Mouse (Mus musculus): ENCODE data around the gene Smoc1.

Smoc1 gene

GRCm38 (mm10) chr12:81026277-81026994 lies at the start of gene Smoc1:
Gene Smoc1 (plus strand): TSS chr12:81026808.
- DNase-seq (ENCODE audit: low spot score in 2 of 2): peak; percentile 36 to 40

- peak; percentile 23 to 39 for DNase-seq (ENCODE audit: low spot score in 2 of 2)
These were observed 44.3 kb upstream of the Smoc1 start for GRCm38 (mm10) chr12:80982326-80982725.

- no peak for DNase-seq (ENCODE audit: low spot score in 2 of 2)
These were observed 42.9 kb upstream of the Smoc1 start for GRCm38 (mm10) chr12:80983695-80984094.

GRCm38 (mm10) chr12:80986628-80987027 lies 40.0 kb upstream of the Smoc1 start:
- no peak for DNase-seq (ENCODE audit: low spot score in 2 of 2)

GRCm38 (mm10) chr12:80988286-80988685 lies 38.3 kb upstream of the Smoc1 start:
- no peak for DNase-seq (ENCODE audit: low spot score in 2 of 2)

- no peak for DNase-seq (ENCODE audit: low spot score in 2 of 2)
These were observed 35.6 kb upstream of the Smoc1 start for GRCm38 (mm10) chr12:80990901-80991445.

- DNase-seq (ENCODE audit: low spot score in 2 of 2): no peak
These were observed 34.8 kb upstream of the Smoc1 start for GRCm38 (mm10) chr12:80991806-80992205.

GRCm38 (mm10) chr12:80992540-80993122 lies 34.0 kb upstream of the Smoc1 start:
- DNase-seq (ENCODE audit: low spot score in 2 of 2): no peak

GRCm38 (mm10) chr12:80993773-80994172 lies 32.8 kb upstream of the Smoc1 start:
- no peak for DNase-seq (ENCODE audit: low spot score in 2 of 2)

GRCm38 (mm10) chr12:80995326-80995725 lies 31.3 kb upstream of the Smoc1 start:
- DNase-seq (ENCODE audit: low spot score in 2 of 2): no peak

- DNase-seq (ENCODE audit: low spot score in 2 of 2): no peak
These were observed 29.0 kb upstream of the Smoc1 start for GRCm38 (mm10) chr12:80997652-80998051.

GRCm38 (mm10) chr12:80998528-80999221 lies 27.9 kb upstream of the Smoc1 start:
- DNase-seq (ENCODE audit: low spot score in 2 of 2): no peak

GRCm38 (mm10) chr12:81000924-81001323 lies 25.7 kb upstream of the Smoc1 start:
- DNase-seq (ENCODE audit: low spot score in 2 of 2): no peak

- DNase-seq (ENCODE audit: low spot score in 2 of 2): no peak
These were observed 23.6 kb upstream of the Smoc1 start for GRCm38 (mm10) chr12:81002841-81003635.

GRCm38 (mm10) chr12:81009813-81010212 lies 16.8 kb upstream of the Smoc1 start:
- DNase-seq (ENCODE audit: low spot score in 2 of 2): no peak

GRCm38 (mm10) chr12:81011994-81012393 lies 14.6 kb upstream of the Smoc1 start:
- DNase-seq (ENCODE audit: low spot score in 2 of 2): no peak

GRCm38 (mm10) chr12:81013496-81013895 lies 13.1 kb upstream of the Smoc1 start:
- DNase-seq (ENCODE audit: low spot score in 2 of 2): no peak

GRCm38 (mm10) chr12:81017624-81018023 lies 9.0 kb upstream of the Smoc1 start:
- no peak for DNase-seq (ENCODE audit: low spot score in 2 of 2)

- DNase-seq (ENCODE audit: low spot score in 2 of 2): no peak
These were observed 7.9 kb upstream of the Smoc1 start for GRCm38 (mm10) chr12:81018516-81019279.

GRCm38 (mm10) chr12:81019280-81019935 lies 7.2 kb upstream of the Smoc1 start:
- DNase-seq (ENCODE audit: low spot score in 2 of 2): no peak

Measured in right cerebral cortex, postnatal 36 days (tissue).